Mouse (Mus musculus) heart, embryonic 16.5 days (tissue): ENCODE measurements around the gene Urad. TPM values are rescaled to one million over a fixed set of nuclear protein-coding genes. Genes with fewer than 3 reads are reported as not detected.

ENCODE experiments used
- ATAC-seq: fragments of 200-750 bp; cut with Nextera tagmentation; replicated peaks from 2 replicates; pipeline ENCODE4 v1.8.0; 2017; ENCODE audit warnings: moderate number of reproducible peaks; ENCODE audit not compliant: insufficient read depth, low FRiP score; ENCODE audit errors: extremely low read depth
- H3K27ac ChIP-seq: fragments of 300-500 bp; sonication (generic); 2 replicates; pipeline ENCODE4 v1.5.1; 2014; ENCODE audit warnings: mild to moderate bottlenecking, low read length, control low read depth, moderate library complexity
- H3K27me3 ChIP-seq: fragments of 300-500 bp; sonication (generic); 2 replicates; pipeline ENCODE4 v1.6.1; 2014; ENCODE audit warnings: low read length, mixed read lengths; ENCODE audit not compliant: control insufficient read depth, insufficient read depth
- H3K36me3 ChIP-seq: fragments of 300-500 bp; sonication (generic); 2 replicates; pipeline ENCODE4 v1.6.1; 2014; ENCODE audit not compliant: control insufficient read depth, insufficient read depth
- H3K4me1 ChIP-seq: fragments of 300-500 bp; sonication (generic); 2 replicates; pipeline ENCODE4 v1.6.1; 2014; ENCODE audit warnings: low read length, mixed read lengths; ENCODE audit not compliant: control insufficient read depth, insufficient read depth
- H3K4me2 ChIP-seq: fragments of 300-500 bp; sonication (generic); 2 replicates; pipeline ENCODE4 v1.6.1; 2014; ENCODE audit warnings: low read depth, mild to moderate bottlenecking, control low read depth, low read length
- H3K4me3 ChIP-seq: fragments of 300-500 bp; sonication (generic); 2 replicates; pipeline ENCODE4 v1.5.1; 2014; ENCODE audit warnings: mild to moderate bottlenecking, control low read depth, low read length
- H3K9ac ChIP-seq: fragments of 300-500 bp; sonication (generic); 2 replicates; pipeline ENCODE4 v1.6.1; 2014; ENCODE audit warnings: low read length, control low read depth
- H3K9me3 ChIP-seq: fragments of 300-500 bp; sonication (generic); replicated peaks from 2 replicates; pipeline ENCODE4 v1.6.1; 2016; ENCODE audit warnings: low read length; ENCODE audit not compliant: control insufficient read depth
- WGBS: fragments of 180-500 bp; shearing (Covaris S2); extraction: QIAGEN DNeasy Blood & Tissue Kit; methylation state at CpG from one replicate; pipeline ENCODE4 v1.1.7; 2014; 5-methylcytosine and 5-hydroxymethylcytosine counted together
- polyA plus RNA-seq: library from polyadenylated mRNA; unstranded; fragments of >200 nt; fragmentation: Nextera tagmentation; extraction: Ambion mirVana; gene quantifications from 2 replicates; pipeline ENCODE4 v1.2.1, GENCODE M21; 2015

The Urad gene
- polyA plus RNA-seq, 1 experiment from 2014 or later, result not detected

DNA sequence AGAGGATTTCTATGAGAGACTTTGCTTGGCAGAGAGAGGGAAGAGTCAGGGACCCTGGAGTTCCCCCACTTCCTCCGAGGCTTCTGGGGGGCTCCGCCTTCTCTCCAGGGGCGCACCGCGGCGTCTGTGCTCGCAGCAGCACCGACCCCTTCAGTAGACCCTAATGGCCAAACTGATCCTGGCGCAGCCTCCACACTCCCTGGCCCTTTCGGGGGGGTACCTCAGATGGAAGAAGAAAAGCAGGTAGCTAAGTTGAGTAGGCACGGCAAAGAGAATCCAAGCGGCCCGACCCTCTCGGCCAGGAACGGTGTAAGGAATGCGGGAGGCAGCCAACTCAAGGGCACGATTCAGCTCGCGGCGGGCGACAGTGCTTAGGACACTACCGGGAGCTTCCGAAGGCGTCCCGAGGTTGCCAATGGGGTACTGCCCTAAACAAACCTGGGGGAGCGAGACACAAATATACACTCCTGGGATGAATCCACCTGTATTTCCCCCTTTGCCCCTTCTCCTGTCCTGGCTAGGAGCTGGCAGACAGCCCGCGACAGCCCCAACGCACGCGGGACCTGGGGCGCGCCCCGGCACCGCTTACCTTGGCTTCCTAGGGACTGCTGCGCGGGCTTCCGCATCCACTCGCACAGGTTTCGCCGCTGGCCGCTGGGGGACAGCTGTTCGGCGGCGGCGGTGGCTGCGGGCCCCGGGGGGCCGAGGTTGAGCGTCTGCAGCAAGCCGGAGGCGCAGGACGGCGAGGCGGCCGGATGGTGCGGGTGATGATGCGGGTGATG is 16.2 kb downstream of the Urad start:
- Histone ChIP-seq H3K27ac (no peak overlapping the region), H3K27me3 (peaks cover 99% of the 10 kb centered on the region), H3K4me1 (peaks cover 6% of the 10 kb centered on the region; the same call in 1 of the 2 replicates), H3K4me3 (peak overlapping the region; percentile 12; the same call in 1 of the 2 replicates), H3K9ac (no peak overlapping the region), H3K4me2 (peak overlapping the region; percentile 26; the same call in 1 of the 2 replicates), H3K9me3 (no peaks in the 10 kb centered on the region), H3K36me3 (no peaks in the 10 kb centered on the region)
- no peak for ATAC-seq
- 1% methylated on average over 57 of the region's 58 CpGs for WGBS

DNA sequence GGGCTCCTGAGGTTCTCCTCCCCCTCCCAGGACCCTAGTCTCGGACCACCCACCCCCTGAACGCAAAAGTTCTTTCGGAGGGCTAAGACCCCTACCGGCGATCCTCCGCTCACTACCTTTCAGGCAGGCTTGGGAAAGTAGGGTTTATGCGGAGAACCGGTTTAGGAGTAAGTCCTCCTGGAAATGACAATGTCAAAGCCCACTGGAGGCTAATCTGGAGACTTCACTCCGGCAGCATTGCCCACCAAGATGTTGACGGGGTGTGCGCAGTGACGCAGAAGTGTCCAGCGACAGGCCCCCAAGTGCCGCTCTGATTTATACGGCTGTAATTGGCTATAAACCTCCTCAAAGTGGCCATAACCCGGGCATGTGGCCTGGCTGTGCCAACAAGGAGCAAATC is 17.1 kb downstream of the Urad start:
- Histone ChIP-seq H3K4me2 (no peak overlapping the region), H3K4me3 (peak overlapping the region; percentile 8; the same call in 1 of the 2 replicates), H3K9me3 (no peaks in the 10 kb centered on the region), H3K27me3 (peaks cover 98% of the 10 kb centered on the region), H3K36me3 (no peaks in the 10 kb centered on the region), H3K4me1 (peaks cover 6% of the 10 kb centered on the region; the same call in 1 of the 2 replicates), H3K9ac (no peak overlapping the region), H3K27ac (no peak overlapping the region)
- no peak for ATAC-seq
- 2% methylated on average over 16 of the region's 16 CpGs for WGBS

DNA sequence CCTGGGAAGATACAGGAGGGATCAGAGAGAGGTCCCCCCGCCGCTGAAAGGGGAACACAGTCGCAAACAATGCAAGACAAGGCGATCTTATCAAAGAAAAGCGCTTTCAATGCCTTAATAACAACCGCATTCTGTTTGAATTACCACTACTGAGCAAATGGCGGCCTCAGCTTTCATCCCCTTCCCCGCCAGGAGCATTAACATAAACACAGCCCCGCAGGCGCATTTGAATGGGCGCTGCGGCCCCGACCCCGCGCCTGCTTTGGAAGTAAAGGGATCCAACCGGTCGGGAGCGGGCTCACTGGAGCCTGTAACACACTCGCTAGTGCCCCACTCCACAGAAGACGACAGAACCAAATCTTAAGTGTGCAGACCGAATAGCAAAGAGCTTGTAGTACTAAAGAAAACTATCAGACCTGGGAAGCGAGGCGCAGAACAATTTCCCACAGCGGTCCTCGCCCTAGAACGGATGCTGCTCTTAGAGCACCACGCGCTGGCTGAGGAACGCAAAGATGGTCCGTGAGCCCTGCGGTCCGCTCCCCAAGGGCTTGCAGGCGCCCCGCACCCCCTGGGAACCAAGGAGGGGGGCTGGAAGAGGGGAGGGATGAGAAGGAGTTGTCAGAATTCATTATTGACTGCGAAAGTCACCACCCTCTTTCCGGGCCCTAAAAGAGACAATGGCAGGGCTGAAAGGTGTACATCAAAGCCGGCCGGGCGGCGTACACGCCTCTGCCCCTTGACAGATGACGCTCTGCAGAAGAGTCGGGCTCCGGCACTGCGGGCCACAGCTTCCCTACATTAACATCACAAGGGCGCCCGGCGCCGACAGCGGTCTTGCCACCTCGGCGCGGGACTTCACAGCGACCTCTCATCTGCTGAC is 17.7 kb downstream of the Urad start:
- Histone ChIP-seq H3K4me2 (no peak overlapping the region), H3K36me3 (no peaks in the 10 kb centered on the region), H3K9me3 (no peaks in the 10 kb centered on the region), H3K27me3 (peaks cover 98% of the 10 kb centered on the region), H3K27ac (no peak overlapping the region), H3K4me1 (peaks cover 9% of the 10 kb centered on the region), H3K4me3 (no peak overlapping the region), H3K9ac (no peak overlapping the region)
- no peak for ATAC-seq
- WGBS, result under 1% methylated on average over 54 of the region's 54 CpGs

DNA sequence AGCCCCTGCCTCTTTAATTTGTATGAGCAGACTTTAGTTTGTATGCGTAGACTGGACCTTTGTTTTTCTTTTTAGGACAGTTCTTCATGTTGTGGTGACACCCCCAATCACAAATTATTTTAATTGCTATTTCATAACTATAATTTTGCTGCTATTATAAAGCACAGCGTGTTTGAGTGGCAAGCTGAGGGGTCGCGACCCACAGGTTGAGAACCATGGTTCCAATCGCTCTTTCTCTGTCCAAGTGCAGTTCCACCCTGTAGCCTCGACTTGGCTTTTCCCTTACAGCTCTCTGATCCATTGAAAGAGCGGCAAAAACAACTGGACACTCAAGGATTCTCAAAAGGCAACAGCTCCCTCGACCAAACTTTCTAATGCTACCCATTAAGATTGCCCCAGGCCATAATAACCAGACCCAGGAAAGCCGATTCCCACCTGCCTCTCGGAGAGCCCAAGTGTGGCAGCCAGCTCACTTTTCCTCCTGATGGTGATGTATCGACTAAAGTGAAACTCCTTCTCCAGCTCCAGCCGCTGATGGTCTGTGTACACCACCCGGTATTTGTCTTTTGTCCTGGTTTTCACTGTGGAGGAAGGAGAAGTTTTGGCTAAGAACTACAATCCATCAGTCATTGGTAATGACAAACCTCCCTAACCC is 19.4 kb downstream of the Urad start:
- ATAC-seq, result no peak
- Histone ChIP-seq H3K27me3 (peaks cover 97% of the 10 kb centered on the region), H3K4me3 (no peak overlapping the region), H3K27ac (no peak overlapping the region), H3K4me2 (no peak overlapping the region), H3K36me3 (no peaks in the 10 kb centered on the region), H3K9me3 (no peaks in the 10 kb centered on the region), H3K4me1 (peaks cover 11% of the 10 kb centered on the region), H3K9ac (no peak overlapping the region)
- WGBS, result 6% methylated on average over 13 of the region's 13 CpGs

DNA sequence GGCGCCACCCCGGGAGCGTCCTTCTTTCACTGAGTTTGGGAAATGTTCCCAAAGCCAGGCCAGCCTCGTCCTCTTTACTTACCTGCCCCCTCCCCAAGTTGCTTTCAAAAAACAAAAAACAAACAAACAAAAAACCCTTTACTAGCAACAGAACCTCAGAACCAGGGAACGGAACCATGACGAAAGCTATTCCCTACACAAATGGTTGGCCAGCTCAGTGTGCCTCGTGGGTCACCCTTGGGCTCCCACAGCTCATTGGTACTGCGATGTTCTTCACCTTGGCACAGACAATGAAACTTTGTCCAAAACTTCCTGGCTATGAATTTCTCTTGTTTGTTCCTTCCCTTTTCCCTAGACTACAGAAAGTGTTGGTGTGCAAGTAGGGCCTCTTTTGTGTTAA is 20.1 kb downstream of the Urad start:
- Histone ChIP-seq H3K4me3 (no peak overlapping the region), H3K4me1 (peaks cover 11% of the 10 kb centered on the region), H3K4me2 (no peak overlapping the region), H3K27ac (no peak overlapping the region), H3K36me3 (no peaks in the 10 kb centered on the region), H3K9me3 (no peaks in the 10 kb centered on the region), H3K27me3 (peaks cover 96% of the 10 kb centered on the region), H3K9ac (no peak overlapping the region)
- 9% methylated on average over 8 of the region's 8 CpGs for WGBS
- ATAC-seq, result no peak

DNA sequence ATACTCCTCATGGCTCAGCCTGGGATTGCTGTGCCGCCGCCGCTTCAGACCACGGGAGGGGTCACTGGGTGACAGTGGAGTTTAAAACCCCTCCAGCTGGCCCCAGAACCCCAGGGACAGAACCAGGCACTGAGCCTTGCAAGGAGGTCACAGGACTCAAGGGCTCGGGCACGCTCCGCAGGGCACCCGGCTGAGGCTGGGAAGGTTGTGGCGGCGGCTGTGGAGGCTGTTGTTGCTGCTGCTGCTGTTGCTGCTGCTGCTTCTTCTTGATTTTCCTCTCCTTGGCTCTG is 20.5 kb downstream of the Urad start:
- Histone ChIP-seq H3K9ac (no peak overlapping the region), H3K4me3 (no peak overlapping the region), H3K4me1 (peaks cover 11% of the 10 kb centered on the region), H3K4me2 (no peak overlapping the region), H3K27me3 (peaks cover 96% of the 10 kb centered on the region), H3K36me3 (no peaks in the 10 kb centered on the region), H3K9me3 (no peaks in the 10 kb centered on the region), H3K27ac (no peak overlapping the region)
- ATAC-seq, result no peak
- 2% methylated on average over 10 of the region's 10 CpGs for WGBS

DNA sequence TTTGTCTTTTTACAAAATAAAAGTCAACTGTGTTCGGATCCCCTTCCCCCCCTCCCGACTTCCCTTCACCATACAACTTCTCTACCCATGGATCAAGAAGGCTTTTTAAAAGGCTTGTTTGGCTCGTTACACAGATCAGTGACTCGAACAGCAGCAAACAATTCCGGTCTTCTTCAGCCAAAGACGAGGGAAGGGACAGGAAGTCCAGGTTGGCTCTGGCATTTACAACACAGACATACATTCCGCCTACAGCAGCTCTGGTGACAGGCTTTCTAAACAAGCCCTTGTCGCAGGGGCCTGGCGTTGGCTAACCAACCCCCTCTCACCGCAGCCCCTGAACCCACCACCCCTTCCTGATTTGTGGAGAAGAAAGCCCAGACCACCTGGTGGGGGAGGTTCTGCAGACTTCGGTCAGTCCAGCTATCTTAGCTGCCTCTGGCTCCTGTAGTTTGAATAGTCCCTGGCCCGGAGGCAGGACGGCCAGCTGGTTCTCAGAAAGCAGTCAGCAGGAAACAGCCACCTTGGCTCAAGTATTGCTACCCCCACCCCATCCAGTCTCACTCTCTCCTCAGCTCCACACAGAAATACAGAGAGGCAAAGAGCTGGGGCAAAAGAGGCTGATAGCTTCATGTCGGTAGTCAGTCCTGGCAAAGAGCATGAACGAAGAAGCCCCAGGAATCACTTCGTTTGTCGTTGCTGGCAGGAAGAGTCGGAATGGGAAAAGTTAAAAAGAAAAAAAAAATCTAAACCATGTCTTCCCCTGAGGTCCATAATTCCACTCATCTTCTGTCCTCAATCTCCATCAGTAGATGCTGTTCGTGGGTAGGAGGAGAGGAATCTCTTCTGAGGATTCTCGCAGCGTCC is 21.1 kb downstream of the Urad start:
- H3K27ac ChIP-seq, result no peak overlapping the region
- peaks cover 94% of the 10 kb centered on the region for H3K27me3 ChIP-seq
- H3K36me3 ChIP-seq, result no peaks in the 10 kb centered on the region
- H3K4me3 ChIP-seq, result no peak overlapping the region
- H3K9me3 ChIP-seq, result no peaks in the 10 kb centered on the region
- H3K4me2 ChIP-seq, result no peak overlapping the region
- no peak for ATAC-seq
- peaks cover 8% of the 10 kb centered on the region for H3K4me1 ChIP-seq
- WGBS, result 2% methylated on average over 21 of the region's 21 CpGs
- H3K9ac ChIP-seq, result no peak overlapping the region

DNA sequence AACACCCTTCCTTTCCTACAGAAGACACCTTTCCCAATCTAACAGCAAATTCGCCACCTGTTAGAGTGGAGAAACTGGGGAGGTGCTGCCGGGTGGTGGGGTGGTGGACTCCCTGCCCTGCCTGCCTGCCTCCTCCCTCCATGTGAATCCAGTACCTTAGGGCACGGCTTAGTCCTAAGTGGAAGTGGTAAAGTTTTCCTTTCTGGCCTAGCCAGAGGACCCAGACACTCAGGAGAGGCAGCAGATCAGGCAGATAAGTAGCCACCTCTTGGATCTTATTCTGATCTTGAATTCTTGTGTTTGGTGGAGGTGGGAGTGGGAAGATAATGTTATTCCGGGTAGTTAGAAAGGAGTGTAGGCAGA is 22.3 kb downstream of the Urad start:
- Histone ChIP-seq H3K36me3 (no peaks in the 10 kb centered on the region), H3K4me3 (peak overlapping the region; percentile 34), H3K27ac (no peak overlapping the region), H3K9me3 (no peaks in the 10 kb centered on the region), H3K27me3 (peaks cover 91% of the 10 kb centered on the region), H3K4me2 (peak overlapping the region; percentile 55), H3K9ac (no peak overlapping the region), H3K4me1 (peaks cover 5% of the 10 kb centered on the region)
- no peak; the same call in 1 of the 2 replicates for ATAC-seq
- WGBS, result 4% methylated on average over 4 of the region's 4 CpGs
